Mouse (Mus musculus) lung, postnatal 36 days (tissue): ENCODE data around the gene Scyl2.

ENCODE experiments used
- DNase-seq: peaks from one replicate; pipeline ENCODE4 v3.0.0; 2022; ENCODE audit warnings: mixed read lengths

Scyl2 gene

GRCm38 (mm10) chr10:89594309-89594708 lies 91.8 kb downstream of the Scyl2 start:
- DNase-seq = no peak

DNA sequence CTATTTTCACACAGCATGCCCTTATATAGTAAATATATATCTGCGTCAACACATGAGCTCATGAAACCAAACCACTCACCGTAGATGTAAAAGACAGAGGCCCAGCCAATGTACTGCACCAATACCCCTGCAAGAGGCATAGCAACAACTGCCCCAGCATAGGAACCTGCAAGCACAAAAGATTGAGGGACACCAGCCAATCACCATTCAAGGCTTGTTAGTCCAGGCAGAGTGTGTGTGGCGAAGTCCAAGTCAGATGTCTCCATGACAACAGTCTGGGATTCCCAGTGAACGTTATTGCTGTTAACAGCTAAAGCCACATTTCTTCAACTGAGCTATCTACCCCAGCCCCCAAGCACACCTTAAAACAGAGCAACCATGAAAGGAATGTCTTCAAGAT lies 93.3 kb downstream of the Scyl2 start:
- DNase-seq = no peak

- no peak for DNase-seq
These were observed 96.2 kb downstream of the Scyl2 start for GRCm38 (mm10) chr10:89589877-89590276.
